14 mouse cellular contexts compared by ENCODE assay signal in the genomic region with DNA sequence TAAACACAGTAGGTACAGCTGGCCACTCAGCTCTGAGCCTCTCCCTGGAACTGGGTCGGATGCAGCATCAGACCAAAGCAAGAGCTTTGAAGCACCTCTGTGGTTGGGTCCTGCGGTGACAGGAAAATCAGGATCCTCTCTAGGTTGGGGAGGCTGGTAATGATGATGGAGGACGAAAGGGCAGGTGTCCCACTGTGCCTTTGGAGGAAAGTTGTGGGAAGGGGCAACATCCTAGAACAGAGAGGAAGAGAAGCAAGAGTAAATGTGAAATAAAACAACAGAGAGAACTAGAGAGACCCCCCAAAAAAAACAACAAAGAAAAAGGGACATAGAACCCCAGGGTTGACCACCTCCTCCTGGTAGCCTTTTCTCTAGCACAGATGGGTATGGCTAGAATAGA. TPM values are rescaled to one million over a fixed set of nuclear protein-coding genes. Genes with fewer than 3 reads are reported as not detected.
DNase-seq lines count a peak whose midpoint lies in the region; ATAC-seq and TF ChIP-seq lines count a peak whose summit lies in the region.
"Had no signal": no experiment of that assay in that cellular context is flagged by ENCODE, and none has a peak within 500 bp of the region (broad histone marks: within the 10 kb centered on the region; RNA-seq: fewer than 3 reads in every experiment).

A gene (minus strand): TSS at position 101 of the 400 bp plus-strand sequence.

- no peaks in the 10 kb centered on the region for H3K4me1 ChIP-seq in liver, embryonic 12.5 days
- no peaks in the 10 kb centered on the region for H3K4me1 ChIP-seq in heart, adult 2 months (ENCODE audit: control insufficient read depth, insufficient read depth, low read length)
- H3K4me1 ChIP-seq: embryonic facial prominence, embryonic 10.5 days; limb, embryonic 15.5 days had no signal

- ATAC-seq in liver, embryonic 12.5 days = no peak

- no peak for TF ChIP-seq CTCF in heart, adult 2 months (IDR thresholded peaks at IDR 0.05)

- intact Hi-C loops in left cerebral cortex, postnatal 4 days (cut with DNase I) = loop anchor here (10.0 kb wide), 1 partner anchor 260 kb away; no protein-coding TSS in a partner anchor
- intact Hi-C loops in heart, adult 2 months (cut with DNase I) = no loop called here

- no peaks in the 10 kb centered on the region for H3K9me3 ChIP-seq in liver, embryonic 12.5 days (replicated peaks)
- H3K9me3 ChIP-seq: embryonic facial prominence, embryonic 10.5 days; limb, embryonic 15.5 days had no signal

- DNase-seq in layer of hippocampus, adult 18-20 months (ENCODE audit: low spot score in 2 of 2) = no peak
- DNase-seq in layer of hippocampus, adult 11-12 months (ENCODE audit: low spot score) = no peak
- no peak for DNase-seq in adrenal gland, postnatal 25 days
- no peak for DNase-seq in gastrocnemius, postnatal 25 days
- no peak for DNase-seq in left cerebral cortex, postnatal 4 days
- no peak for DNase-seq in heart, adult 2 months
- no peak for DNase-seq in cerebellum, adult 9-10 months
- DNase-seq: heart, postnatal 10 days; kidney, adult 8-10 months; lung, postnatal 14 days had no signal

- no peaks in the 10 kb centered on the region for H3K36me3 ChIP-seq in liver, embryonic 12.5 days
- H3K36me3 ChIP-seq in heart, adult 2 months (ENCODE audit: control insufficient read depth, insufficient read depth, low read length) = no peaks in the 10 kb centered on the region
- H3K36me3 ChIP-seq: embryonic facial prominence, embryonic 10.5 days; limb, embryonic 15.5 days had no signal

- no peak within 1 kb of the TSS for H3K4me3 ChIP-seq in liver, embryonic 12.5 days
- H3K4me3 ChIP-seq in heart, adult 2 months = no peak within 1 kb of the TSS
- H3K4me3 ChIP-seq: embryonic facial prominence, embryonic 10.5 days; limb, embryonic 15.5 days had no signal

- H3K79me2 ChIP-seq in heart, adult 2 months (replicated peaks; ENCODE audit: control insufficient read depth, insufficient read depth, low read length) = no peaks in the 10 kb centered on the region

- H3K27me3 ChIP-seq in liver, embryonic 12.5 days (replicated peaks) = peaks cover 13% of the 10 kb centered on the region
- H3K27me3 ChIP-seq in heart, adult 2 months (ENCODE audit: control insufficient read depth, insufficient read depth, low read length) = no peaks in the 10 kb centered on the region; the same call in 1 of the 2 replicates
- H3K27me3 ChIP-seq: CH12.LX had no signal

- H3K9ac ChIP-seq in liver, embryonic 12.5 days = no peak within 1 kb of the TSS
- H3K9ac ChIP-seq in heart, adult 2 months (ENCODE audit: low read depth, low read length) = no peak within 1 kb of the TSS
- H3K9ac ChIP-seq: limb, embryonic 15.5 days had no signal

- H3K4me2 ChIP-seq in liver, embryonic 12.5 days = no peak within 1 kb of the TSS
- H3K4me2 ChIP-seq: limb, embryonic 15.5 days had no signal

- TF ChIP-seq EP300 in heart, adult 2 months (IDR thresholded peaks at IDR 0.05; ENCODE audit: insufficient read depth, low read depth, low read length) = no peak

- no peak within 1 kb of the TSS for H3K27ac ChIP-seq in liver, embryonic 12.5 days
- H3K27ac ChIP-seq in heart, adult 2 months = no peak within 1 kb of the TSS
- H3K27ac ChIP-seq: embryonic facial prominence, embryonic 10.5 days; limb, embryonic 15.5 days had no signal

- no peak for TF ChIP-seq POLR2A in heart, adult 2 months (IDR thresholded peaks at IDR 0.05; ENCODE audit: insufficient read depth, low read depth, low read length)

- WGBS in liver, embryonic 12.5 days (ENCODE audit: insufficient replicate concordance) = 35% methylated on average over 3 of the region's 3 CpGs
- WGBS in heart, adult 2 months = 53% methylated on average over 3 of the region's 3 CpGs

RNA-seq across cellular contexts. Expression of the gene that starts here (rescaled TPM):
- 100 to 1,000 TPM; 131 to 138 TPM for total RNA-seq in layer of hippocampus, adult 18-20 months (2021)
- 60.0 and 64.0 TPM in 2 replicates for total RNA-seq in adrenal gland, postnatal 25 days (2021)
- total RNA-seq in gastrocnemius, postnatal 25 days (2021) = 10 to 100 TPM; 32.4 to 53.7 TPM
- 100 to 1,000 TPM; 115 to 124 TPM for total RNA-seq in left cerebral cortex, postnatal 4 days (2021)
- polyA plus RNA-seq in liver, embryonic 12.5 days (2016; fragmentation: Nextera tagmentation; extraction: Ambion mirVana) = not detected in 2 replicates
- under 1 TPM; 0.78 to 0.84 TPM for total RNA-seq in heart, adult 2 months (2021)
- polyA plus RNA-seq in heart, adult 2 months (2012; rRNA removed) = 0.66 and 0.67 TPM in 2 replicates

Comparison
In these comparisons a context has a peak if more than half of its experiments do, and no peak if none do; other contexts are left out.
1. RNA of the gene that starts here (total RNA-seq): 131 to 138 TPM in layer of hippocampus, adult 18-20 months, 115 to 124 TPM in left cerebral cortex, postnatal 4 days, 60.0 to 64.0 TPM in adrenal gland, postnatal 25 days and 32.4 to 53.7 TPM in gastrocnemius, postnatal 25 days; 0.78 to 0.84 TPM in heart, adult 2 months; every median in the first group is over 10 times any median in the second.